Mouse (Mus musculus) brain, embryonic 14.5 days (tissue): Measurements from ENCODE around the gene Grasp.

ENCODE experiments used
- CTCF ChIP-seq: fragments of 200-500 bp; IDR thresholded peaks from 2 replicates; pipeline ENCODE4 v1.5.1; 2012; ENCODE audit warnings: inconsistent platforms, mild to moderate bottlenecking, moderate library complexity, borderline replicate concordance; ENCODE audit not compliant: insufficient read depth, insufficient read length; ENCODE audit errors: extremely low read depth
- POLR2A ChIP-seq: fragments of 200-500 bp; IDR thresholded peaks from 2 replicates; pipeline ENCODE4 v1.6.1; 2012; ENCODE audit warnings: mild to moderate bottlenecking, inconsistent platforms, borderline replicate concordance; ENCODE audit not compliant: poor library complexity, insufficient read depth, insufficient read length, severe bottlenecking; ENCODE audit errors: extremely low read depth

DNA sequence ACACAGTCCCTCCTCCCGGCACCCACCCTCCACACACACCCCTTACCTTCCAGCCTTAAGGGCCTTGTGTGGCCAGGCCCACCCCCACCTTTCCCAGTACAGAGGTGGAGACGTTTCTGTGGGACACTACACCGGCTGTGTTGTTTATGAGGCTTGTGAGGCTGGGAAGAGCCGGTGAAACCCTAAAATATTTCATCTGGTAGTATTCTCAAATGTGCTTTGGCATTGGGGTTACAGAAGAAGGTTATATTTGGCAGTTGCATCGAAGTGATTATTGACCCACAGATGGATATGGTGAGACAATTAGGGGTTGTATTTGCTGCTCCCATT is 48.9 kb upstream of the Grasp start:
- TF ChIP-seq CTCF (no peak), POLR2A (no peak)
